Mouse (Mus musculus) stomach, postnatal 0 days (tissue): ENCODE data around the gene Ctss.

ENCODE experiments used
- CTCF ChIP-seq: IDR thresholded peaks from 2 replicates; pipeline ENCODE4 v1.5.1; 2016; ENCODE audit warnings: antibody characterized with exemption, low read depth, mild to moderate bottlenecking, moderate library complexity
- EP300 ChIP-seq: optimal IDR thresholded peaks from 2 replicates; pipeline ENCODE3; 2016; ENCODE audit warnings: antibody characterized with exemption

DNA sequence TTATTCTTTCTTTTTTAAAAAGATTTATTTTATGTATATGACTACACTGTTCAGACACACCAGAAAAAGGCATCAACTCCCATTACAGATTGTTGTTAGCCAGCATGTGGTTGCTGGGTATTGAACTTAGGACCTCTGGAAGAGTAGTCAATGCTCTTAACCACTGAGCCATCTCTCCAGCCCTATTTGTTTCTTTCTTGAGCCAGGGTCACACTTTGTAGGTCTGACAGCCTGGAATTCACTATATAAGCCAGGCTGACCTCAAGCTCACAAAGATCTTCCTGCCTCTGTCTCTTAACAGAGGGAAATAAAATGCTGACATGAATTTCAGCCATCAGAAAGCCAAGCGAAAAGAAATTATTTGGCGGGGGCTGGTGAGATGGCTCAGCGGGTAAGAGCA, 43.0 kb downstream of the Ctss start:
- no peak for TF ChIP-seq CTCF
- TF ChIP-seq EP300: no peak
